Mouse (Mus musculus): Measurements from ENCODE around the gene Asna1.

The Asna1 gene

GRCm38 (mm10) chr8:84976031-84976762 is 48.9 kb downstream of the Asna1 start:
- peak; percentile 94 for DNase-seq (ENCODE audit: low read depth in 2 of 2, low spot score in 2 of 2)

GRCm38 (mm10) chr8:84975434-84975833 is 49.6 kb downstream of the Asna1 start:
- peak; percentile 79 to 92 for DNase-seq (ENCODE audit: low read depth in 2 of 2, low spot score in 2 of 2)

DNA sequence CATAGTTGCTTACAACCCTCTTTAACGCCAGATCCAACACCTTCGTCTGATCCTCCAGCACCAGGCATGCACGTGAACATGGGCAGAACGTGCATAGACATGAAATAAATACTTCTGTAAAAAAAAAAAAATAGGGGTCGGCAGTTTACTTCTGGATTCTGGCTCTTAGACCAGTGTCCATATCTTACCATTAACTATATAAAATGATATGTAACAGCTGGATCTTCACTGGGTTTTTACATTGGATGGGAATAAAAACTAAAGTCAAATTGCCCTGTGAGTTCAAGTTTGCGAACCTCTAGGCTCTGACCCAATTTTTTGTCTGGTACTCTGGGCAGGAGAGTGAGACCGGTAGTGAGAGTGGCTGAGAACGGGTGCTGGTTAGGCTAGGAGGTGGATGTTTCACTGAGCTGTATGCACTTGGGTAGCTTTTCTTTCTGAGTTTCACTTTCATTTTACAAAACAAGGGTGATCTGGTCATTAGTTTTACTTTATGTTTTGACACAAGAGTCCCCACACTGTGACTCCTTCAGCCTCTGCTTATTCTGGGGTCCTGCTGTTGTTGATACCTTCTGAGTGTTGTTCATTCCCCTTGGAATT is 50.4 kb downstream of the Asna1 start:
- DNase-seq (ENCODE audit: low read depth in 2 of 2, low spot score in 2 of 2), result no peak

GRCm38 (mm10) chr8:84973803-84974542 is 51.1 kb downstream of the Asna1 start:
- DNase-seq (ENCODE audit: low read depth in 2 of 2, low spot score in 2 of 2), result peak in 1 of 2 experiments; percentile 52

- DNase-seq (ENCODE audit: low read depth in 2 of 2, low spot score in 2 of 2), result no peak
Measured at GRCm38 (mm10) chr8:84973079-84973478, 52.0 kb downstream of the Asna1 start.

GRCm38 (mm10) chr8:84970913-84971312 is 54.2 kb downstream of the Asna1 start:
- DNase-seq (ENCODE audit: low read depth in 2 of 2, low spot score in 2 of 2), result no peak

DNA sequence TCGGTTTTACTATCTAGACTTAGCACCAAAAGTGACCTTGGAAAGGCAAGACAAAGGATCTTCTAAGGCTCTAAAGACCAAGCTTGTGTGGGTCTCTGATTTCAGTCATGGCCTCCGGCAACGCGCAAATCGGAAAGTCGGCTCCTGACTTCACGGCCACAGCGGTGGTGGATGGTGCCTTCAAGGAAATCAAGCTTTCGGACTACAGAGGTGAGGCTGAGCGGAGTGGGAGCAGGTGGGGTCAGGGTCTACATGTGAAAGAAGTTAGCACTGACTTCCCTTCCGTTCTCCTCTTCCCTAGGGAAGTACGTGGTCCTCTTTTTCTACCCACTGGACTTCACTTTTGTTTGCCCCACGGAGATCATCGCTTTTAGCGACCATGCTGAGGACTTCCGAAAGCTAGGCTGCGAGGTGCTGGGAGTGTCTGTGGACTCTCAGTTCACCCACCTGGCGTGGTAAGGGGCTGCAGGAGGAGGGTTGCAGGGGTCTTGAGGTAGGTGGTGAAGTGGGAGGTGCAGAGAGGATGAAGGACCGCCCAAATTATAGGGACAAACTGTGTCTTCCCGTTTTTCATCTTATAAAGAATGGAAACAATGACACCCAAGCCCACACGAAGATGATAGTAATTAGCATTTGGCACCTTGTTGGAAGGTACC is 54.8 kb downstream of the Asna1 start:
- no peak for DNase-seq (ENCODE audit: low read depth in 2 of 2, low spot score in 2 of 2)

DNA sequence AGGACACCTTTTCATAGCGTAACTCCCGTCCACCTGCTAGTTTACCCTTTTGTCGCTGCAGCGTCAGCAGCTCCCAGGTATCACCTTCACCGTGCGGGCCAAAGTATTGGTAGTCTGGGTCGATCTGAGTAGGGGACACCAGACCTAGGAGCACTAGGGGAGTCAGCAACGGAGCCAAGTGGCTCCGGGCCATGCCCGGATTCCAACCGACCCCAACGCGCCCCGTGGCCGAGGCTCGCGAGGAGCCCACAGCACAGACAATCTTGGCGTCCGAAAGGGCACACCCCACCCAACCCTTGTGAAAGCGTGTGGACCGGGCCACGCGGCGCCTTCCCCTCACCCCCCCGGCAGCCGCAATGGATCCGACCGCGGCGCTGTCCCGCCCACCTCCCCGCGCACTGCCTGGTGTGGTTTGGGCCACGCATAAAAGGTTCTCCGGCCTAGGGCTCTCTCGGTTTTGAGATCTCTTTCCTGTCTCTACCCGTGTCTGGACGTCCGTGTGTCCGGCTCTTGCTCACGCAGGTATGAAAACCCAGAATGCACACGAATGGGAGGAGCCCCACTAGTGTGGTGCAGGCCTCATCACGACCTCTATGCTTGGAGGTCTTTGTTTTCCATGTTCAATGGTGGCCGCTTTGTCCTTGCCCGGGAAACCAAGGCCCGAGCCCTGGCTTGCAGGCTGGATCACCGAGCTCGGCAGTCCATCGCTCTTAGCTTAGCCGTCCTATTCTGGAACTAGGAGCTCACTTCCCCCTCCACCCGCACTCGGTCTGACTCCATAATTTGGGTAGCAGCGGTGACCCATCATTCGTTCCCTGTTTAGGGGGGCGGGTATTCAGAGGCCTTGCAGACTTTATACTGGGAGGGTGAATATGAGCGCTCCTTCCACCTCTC is 55.6 kb downstream of the Asna1 start, which contains the start of the genes Gm49661, Prdx2 and Rnaseh2a:
Gene Gm49661, minus strand, starts transcription at position 193 of the 894 bp plus-strand sequence.
Gene Prdx2, plus strand, starts transcription at position 347 of the 894 bp plus-strand sequence.
Gene Rnaseh2a, minus strand, starts transcription at position 527 of the 894 bp plus-strand sequence.
- DNase-seq (ENCODE audit: low read depth in 2 of 2, low spot score in 2 of 2), result no peak

- no peak for DNase-seq (ENCODE audit: low read depth in 2 of 2, low spot score in 2 of 2)
Measured at GRCm38 (mm10) chr8:84968650-84969049, 56.4 kb downstream of the Asna1 start.
